Mouse (Mus musculus): ENCODE measurements around the gene Metap1d. TPM values are rescaled to one million over a fixed set of nuclear protein-coding genes. Genes with fewer than 3 reads are reported as not detected.

Gene Metap1d
- total and polyA plus RNA-seq, 2 experiments from 2014 or later: 14.4 to 25.1 TPM

- Histone ChIP-seq H3K9ac (replicated peaks; ENCODE audit: low read length, poor library complexity, severe bottlenecking) (no peak overlapping the region), H3K27ac (ENCODE audit: low read depth, low read length) (no peak overlapping the region), H3K4me1 (ENCODE audit: insufficient read depth, low read length) (0 out of 2 replicates have a peak, but pooled peaks cover 5% of the 10 kb centered on the region), H3K4me3 (ENCODE audit: low read depth, low read length) (peak overlapping the region; percentile 23; the same call in 1 of the 2 replicates), H3K27me3 (ENCODE audit: insufficient read depth, low read length) (peaks cover 85% of the 10 kb centered on the region), H3K9me3 (ENCODE audit: low read length) (no peaks in the 10 kb centered on the region), H3K36me3 (ENCODE audit: insufficient read depth, low read length) (no peaks in the 10 kb centered on the region), H3K4me2 (ENCODE audit: low read depth, low read length, poor library complexity, severe bottlenecking) (peak overlapping the region; percentile 44)
- TF ChIP-seq CTCF (IDR thresholded peaks at IDR 0.05): no peak
- ATAC-seq (ENCODE audit: low FRiP score) (peak; percentile 24; the same call in 1 of the 2 replicates), DNase-seq (ENCODE audit: low spot score) (no peak)
- WGBS: under 1% methylated on average over 42 of the region's 57 CpGs
Measured at GRCm38 (mm10) chr2:71528714-71529510, 75.8 kb downstream of the Metap1d start.

GRCm38 (mm10) chr2:71529511-71530351 lies 76.7 kb downstream of the Metap1d start:
- no peak for TF ChIP-seq CTCF (IDR thresholded peaks at IDR 0.05)
- Histone ChIP-seq H3K4me1 (ENCODE audit: insufficient read depth, low read length) (0 out of 2 replicates have a peak, but pooled peaks cover 5% of the 10 kb centered on the region), H3K9ac (replicated peaks; ENCODE audit: low read length, poor library complexity, severe bottlenecking) (no peak overlapping the region), H3K27me3 (ENCODE audit: insufficient read depth, low read length) (peaks cover 87% of the 10 kb centered on the region), H3K27ac (ENCODE audit: low read depth, low read length) (no peak overlapping the region), H3K4me3 (ENCODE audit: low read depth, low read length) (peak overlapping the region; percentile 23; the same call in 1 of the 2 replicates), H3K9me3 (ENCODE audit: low read length) (no peaks in the 10 kb centered on the region), H3K4me2 (ENCODE audit: low read depth, low read length, poor library complexity, severe bottlenecking) (peak overlapping the region; percentile 44), H3K36me3 (ENCODE audit: insufficient read depth, low read length) (no peaks in the 10 kb centered on the region)
- DNase-seq (ENCODE audit: low spot score): peak; percentile 69
- under 1% methylated on average over 50 of the region's 60 CpGs for WGBS
- ATAC-seq (ENCODE audit: low FRiP score): peak; percentile 41; the same call in 1 of the 2 replicates

- TF ChIP-seq CTCF (IDR thresholded peaks at IDR 0.05): no peak
- 1% methylated on average over 34 of the region's 34 CpGs for WGBS
- no peak for DNase-seq (ENCODE audit: low spot score)
- Histone ChIP-seq H3K27ac (ENCODE audit: low read depth, low read length) (no peak overlapping the region), H3K4me1 (ENCODE audit: insufficient read depth, low read length) (0 out of 2 replicates have a peak, but pooled peaks cover 5% of the 10 kb centered on the region), H3K36me3 (ENCODE audit: insufficient read depth, low read length) (no peaks in the 10 kb centered on the region), H3K9me3 (ENCODE audit: low read length) (no peaks in the 10 kb centered on the region), H3K9ac (replicated peaks; ENCODE audit: low read length, poor library complexity, severe bottlenecking) (no peak overlapping the region), H3K4me3 (ENCODE audit: low read depth, low read length) (no peak overlapping the region), H3K4me2 (ENCODE audit: low read depth, low read length, poor library complexity, severe bottlenecking) (no peak overlapping the region), H3K27me3 (ENCODE audit: insufficient read depth, low read length) (peaks cover 84% of the 10 kb centered on the region)
- no peak for ATAC-seq (ENCODE audit: low FRiP score)
Measured at GRCm38 (mm10) chr2:71530391-71531123, 77.5 kb downstream of the Metap1d start.

GRCm38 (mm10) chr2:71531124-71531590 lies 78.1 kb downstream of the Metap1d start:
- TF ChIP-seq CTCF (IDR thresholded peaks at IDR 0.05): no peak
- WGBS: 2% methylated on average over 11 of the region's 12 CpGs
- Histone ChIP-seq H3K9ac (replicated peaks; ENCODE audit: low read length, poor library complexity, severe bottlenecking) (no peak overlapping the region), H3K4me1 (ENCODE audit: insufficient read depth, low read length) (0 out of 2 replicates have a peak, but pooled peaks cover 5% of the 10 kb centered on the region), H3K36me3 (ENCODE audit: insufficient read depth, low read length) (no peaks in the 10 kb centered on the region), H3K4me3 (ENCODE audit: low read depth, low read length) (no peak overlapping the region), H3K9me3 (ENCODE audit: low read length) (no peaks in the 10 kb centered on the region), H3K4me2 (ENCODE audit: low read depth, low read length, poor library complexity, severe bottlenecking) (no peak overlapping the region), H3K27me3 (ENCODE audit: insufficient read depth, low read length) (peaks cover 79% of the 10 kb centered on the region), H3K27ac (ENCODE audit: low read depth, low read length) (no peak overlapping the region)
- DNase-seq (ENCODE audit: low spot score) (no peak), ATAC-seq (ENCODE audit: low FRiP score) (no peak)

Data from midbrain, postnatal 0 days (tissue).